22 mouse cellular contexts compared by ENCODE assay signal in genomic region chr6:18796540-18796939, GRCm38 (mm10). TPM values are rescaled to one million over a fixed set of nuclear protein-coding genes. Genes with fewer than 3 reads are reported as not detected.
DNase-seq lines count a peak whose midpoint lies in the region; ATAC-seq and TF ChIP-seq lines count a peak whose summit lies in the region.
"Had no signal": no experiment of that assay in that cellular context is flagged by ENCODE, and none has a peak within 500 bp of the region (broad histone marks: within the 10 kb centered on the region; RNA-seq: fewer than 3 reads in every experiment).

No protein-coding gene starts in this region.

- no peak overlapping the region for H3K4me2 ChIP-seq in midbrain, embryonic 11.5 days
- H3K4me2 ChIP-seq in forebrain, embryonic 16.5 days (ENCODE audit: low read length), result no peak overlapping the region
- H3K4me2 ChIP-seq in midbrain, embryonic 15.5 days, result no peak overlapping the region
- H3K4me2 ChIP-seq in stomach, postnatal 0 days (replicated peaks; ENCODE audit: low read depth), result no peak overlapping the region
- H3K4me2 ChIP-seq: heart, embryonic 12.5 days had no signal

- no peaks in the 10 kb centered on the region for H3K36me3 ChIP-seq in midbrain, embryonic 11.5 days (ENCODE audit: control insufficient read depth, insufficient read depth, low read length)
- H3K36me3 ChIP-seq in midbrain, embryonic 10.5 days, result no peaks in the 10 kb centered on the region
- H3K36me3 ChIP-seq in forebrain, embryonic 16.5 days (ENCODE audit: control insufficient read depth, insufficient read depth), result no peaks in the 10 kb centered on the region
- no peaks in the 10 kb centered on the region for H3K36me3 ChIP-seq in midbrain, embryonic 15.5 days (replicated peaks)
- no peaks in the 10 kb centered on the region for H3K36me3 ChIP-seq in stomach, postnatal 0 days (ENCODE audit: control insufficient read depth, insufficient read depth, low read length)
- H3K36me3 ChIP-seq: embryonic facial prominence, embryonic 10.5 days; heart, embryonic 12.5 days had no signal

- H3K27me3 ChIP-seq in midbrain, embryonic 11.5 days (ENCODE audit: control insufficient read depth, insufficient read depth, low read length), result no peaks in the 10 kb centered on the region
- H3K27me3 ChIP-seq in midbrain, embryonic 10.5 days (ENCODE audit: low read depth, poor library complexity, severe bottlenecking), result no peaks in the 10 kb centered on the region
- no peaks in the 10 kb centered on the region for H3K27me3 ChIP-seq in forebrain, embryonic 16.5 days (replicated peaks; ENCODE audit: control insufficient read depth, insufficient read depth, low read length)
- H3K27me3 ChIP-seq in midbrain, embryonic 15.5 days (replicated peaks), result no peaks in the 10 kb centered on the region
- H3K27me3 ChIP-seq in stomach, postnatal 0 days (ENCODE audit: control insufficient read depth, insufficient read depth, low read length), result no peaks in the 10 kb centered on the region
- H3K27me3 ChIP-seq: heart, embryonic 12.5 days; megakaryocyte, embryonic 14.5 days had no signal

- H3K27ac ChIP-seq in midbrain, embryonic 11.5 days (ENCODE audit: low read depth, low read length), result no peak overlapping the region; the same call in 1 of the 2 replicates
- no peak overlapping the region; the same call in 1 of the 2 replicates for H3K27ac ChIP-seq in midbrain, embryonic 10.5 days (replicated peaks)
- peak overlapping the region; percentile 20; the same call in 1 of the 2 replicates for H3K27ac ChIP-seq in forebrain, embryonic 16.5 days (ENCODE audit: low read length)
- H3K27ac ChIP-seq in midbrain, embryonic 15.5 days, result no peak overlapping the region
- H3K27ac ChIP-seq in stomach, postnatal 0 days (replicated peaks), result no peak overlapping the region
- H3K27ac ChIP-seq: embryonic facial prominence, embryonic 10.5 days had no signal

- no peaks in the 10 kb centered on the region for H3K9me3 ChIP-seq in midbrain, embryonic 11.5 days (ENCODE audit: control insufficient read depth, low read length)
- no peaks in the 10 kb centered on the region for H3K9me3 ChIP-seq in midbrain, embryonic 10.5 days (replicated peaks)
- H3K9me3 ChIP-seq in forebrain, embryonic 16.5 days (ENCODE audit: control insufficient read depth, low read length), result no peaks in the 10 kb centered on the region
- no peaks in the 10 kb centered on the region for H3K9me3 ChIP-seq in midbrain, embryonic 15.5 days
- H3K9me3 ChIP-seq in stomach, postnatal 0 days (ENCODE audit: control insufficient read depth, low read length), result no peaks in the 10 kb centered on the region
- H3K9me3 ChIP-seq: embryonic facial prominence, embryonic 10.5 days; heart, embryonic 12.5 days; megakaryocyte, embryonic 14.5 days had no signal

- TF ChIP-seq CTCF in stomach, postnatal 0 days (IDR thresholded peaks at IDR 0.05; ENCODE audit: low read depth), result no peak

- intact Hi-C loops in left cerebral cortex, postnatal 4 days (cut with DNase I), result no loop called here

- ATAC-seq in midbrain, embryonic 11.5 days (ENCODE audit: low FRiP score), result peak; percentile 79
- ATAC-seq in forebrain, embryonic 16.5 days, result peak; percentile 55
- peak; percentile 88 for ATAC-seq in midbrain, embryonic 15.5 days (replicated peaks)
- no peak for ATAC-seq in stomach, postnatal 0 days (ENCODE audit: low FRiP score, low TSS enrichment)
- ATAC-seq in erythroblast, adult 5-6 weeks (replicated peaks; ENCODE audit: low FRiP score, poor library complexity, severe bottlenecking), result no peak

- DNase-seq in midbrain, embryonic 11.5 days (ENCODE audit: low spot score, missing footprints), result no peak
- no peak for DNase-seq in midbrain, embryonic 10.5 days (ENCODE audit: low spot score)
- DNase-seq in stomach, postnatal 0 days (ENCODE audit: low spot score), result no peak
- DNase-seq in left cerebral cortex, postnatal 4 days, result no peak
- DNase-seq: adrenal gland, postnatal 36 days; B cell, adult 2 months; cerebellum, adult 8-10 months; gastrocnemius, postnatal 10 days; heart, adult 11 months; heart, postnatal 14 days; kidney, adult 9 months; kidney, postnatal 25 days; liver; lung, postnatal 10 days; right cerebral cortex, postnatal 25 days; thymus, adult 18-20 months had no signal

- no peak overlapping the region for H3K4me3 ChIP-seq in midbrain, embryonic 11.5 days (ENCODE audit: low read depth, low read length)
- no peak overlapping the region for H3K4me3 ChIP-seq in midbrain, embryonic 10.5 days
- no peak overlapping the region for H3K4me3 ChIP-seq in forebrain, embryonic 16.5 days (replicated peaks; ENCODE audit: low read length)
- no peak overlapping the region for H3K4me3 ChIP-seq in midbrain, embryonic 15.5 days
- no peak overlapping the region for H3K4me3 ChIP-seq in stomach, postnatal 0 days (ENCODE audit: low read depth, low read length)
- H3K4me3 ChIP-seq: embryonic facial prominence, embryonic 10.5 days; heart, embryonic 12.5 days; megakaryocyte, embryonic 14.5 days had no signal

- H3K9ac ChIP-seq in midbrain, embryonic 11.5 days (ENCODE audit: low read length), result no peak overlapping the region
- no peak overlapping the region for H3K9ac ChIP-seq in forebrain, embryonic 16.5 days (replicated peaks; ENCODE audit: low read depth, low read length)
- no peak overlapping the region for H3K9ac ChIP-seq in midbrain, embryonic 15.5 days
- no peak overlapping the region for H3K9ac ChIP-seq in stomach, postnatal 0 days (ENCODE audit: low read length)
- H3K9ac ChIP-seq: heart, embryonic 12.5 days had no signal

- H3K4me1 ChIP-seq in midbrain, embryonic 11.5 days (ENCODE audit: control insufficient read depth, insufficient read depth, low read length), result no peaks in the 10 kb centered on the region
- peaks cover 6% of the 10 kb centered on the region; the same call in 1 of the 2 replicates for H3K4me1 ChIP-seq in midbrain, embryonic 10.5 days
- peaks cover 11% of the 10 kb centered on the region for H3K4me1 ChIP-seq in forebrain, embryonic 16.5 days (replicated peaks; ENCODE audit: control insufficient read depth, insufficient read depth, low read length)
- H3K4me1 ChIP-seq in midbrain, embryonic 15.5 days, result no peaks in the 10 kb centered on the region
- H3K4me1 ChIP-seq in stomach, postnatal 0 days (replicated peaks; ENCODE audit: control insufficient read depth, insufficient read depth), result no peaks in the 10 kb centered on the region
- H3K4me1 ChIP-seq: embryonic facial prominence, embryonic 10.5 days; heart, embryonic 12.5 days had no signal

- no peak for TF ChIP-seq EP300 in stomach, postnatal 0 days (optimal IDR thresholded peaks at IDR 0.05)

RNA-seq across cellular contexts. Expression of gene Lsm8, which starts 51.8 kb away (rescaled TPM):
- polyA plus RNA-seq in midbrain, embryonic 11.5 days (2014; fragmentation: Nextera tagmentation; extraction: Ambion mirVana), result 208 and 224 TPM in 2 replicates
- 221 and 234 TPM in 2 replicates for polyA plus RNA-seq in midbrain, embryonic 10.5 days (2016; fragmentation: Nextera tagmentation; extraction: Ambion mirVana)
- polyA plus RNA-seq in forebrain, embryonic 16.5 days (2015; fragmentation: Nextera tagmentation; extraction: Ambion mirVana), result 158 and 181 TPM in 2 replicates
- 97.7 and 105 TPM in 2 replicates for polyA plus RNA-seq in midbrain, embryonic 15.5 days (2015; fragmentation: Nextera tagmentation; extraction: Ambion mirVana)
- polyA plus RNA-seq in stomach, postnatal 0 days (2015; fragmentation: Nextera tagmentation; extraction: Ambion mirVana), result 103 and 115 TPM in 2 replicates
- total RNA-seq in erythroblast, adult 5-6 weeks (2015; ENCODE audit: low replicate concordance), result 8.6 and 16.5 TPM in 2 replicates
- 22.6 and 44.0 TPM in 2 replicates for total RNA-seq in erythroblast, adult 5-6 weeks (2017; ENCODE audit: low replicate concordance)
- 10 to 100 TPM; 40.8 to 46.0 TPM for total RNA-seq in left cerebral cortex, postnatal 4 days (2021)

Comparison
In these comparisons a context has a peak if more than half of its experiments do, and no peak if none do; other contexts are left out.
1. ATAC-seq: peak in midbrain, embryonic 11.5 days (single experiment), forebrain, embryonic 16.5 days (single experiment) and midbrain, embryonic 15.5 days (single experiment); none in stomach, postnatal 0 days (single experiment) and erythroblast, adult 5-6 weeks (single experiment).